Mouse (Mus musculus) heart, embryonic 14.5 days (tissue): ENCODE data around the gene Cst7. TPM values are rescaled to one million over a fixed set of nuclear protein-coding genes. Genes with fewer than 3 reads are reported as not detected.

ENCODE experiments used
- ATAC-seq: fragments of 200-750 bp; cut with Nextera tagmentation; 2 replicates; pipeline ENCODE4 v1.8.0; 2017; ENCODE audit warnings: low read depth, moderate TSS enrichment; ENCODE audit not compliant: insufficient number of reproducible peaks, insufficient read depth, low FRiP score
- H3K27ac ChIP-seq, 2 experiments: fragments of 200-500 bp in 1 of 2; fragments of 300-500 bp in 1 of 2; sonication (generic) in 1 of 2; replicated peaks in 1 of 2; 2 replicates each; pipeline ENCODE4 v1.5.1; 2012 to 2014; ENCODE audit warnings: low read depth in 2 of 2, low read length in 2 of 2, control low read depth in 1 of 2, mild to moderate bottlenecking in 1 of 2, mixed read lengths in 1 of 2; ENCODE audit not compliant: control insufficient read depth in 1 of 2, insufficient read depth in 1 of 2
- H3K27me3 ChIP-seq: fragments of 300-500 bp; sonication (generic); 2 replicates; pipeline ENCODE4 v1.6.1; 2014; ENCODE audit warnings: mild to moderate bottlenecking, low read length, control low read depth; ENCODE audit not compliant: control insufficient read depth, insufficient read depth
- H3K36me3 ChIP-seq: fragments of 300-500 bp; sonication (generic); 2 replicates; pipeline ENCODE4 v1.6.1; 2014; ENCODE audit warnings: mild to moderate bottlenecking, control low read depth, low read length, mixed read lengths; ENCODE audit not compliant: control insufficient read depth, insufficient read depth
- H3K4me1 ChIP-seq, 2 experiments: fragments of 200-500 bp in 1 of 2; fragments of 300-500 bp in 1 of 2; sonication (generic) in 1 of 2; 2 replicates each; pipeline ENCODE4 v1.6.1; 2012 to 2014; ENCODE audit warnings: low read length in 2 of 2, control low read depth in 1 of 2, mixed read lengths in 1 of 2; ENCODE audit not compliant: control insufficient read depth in 2 of 2, insufficient read depth in 2 of 2
- H3K4me2 ChIP-seq: fragments of 300-500 bp; sonication (generic); 2 replicates; pipeline ENCODE4 v1.6.1; 2014; ENCODE audit warnings: mild to moderate bottlenecking, low read length
- H3K4me3 ChIP-seq, 2 experiments: fragments of 200-500 bp in 1 of 2; fragments of 300-500 bp in 1 of 2; sonication (generic) in 1 of 2; 2 replicates each; pipeline ENCODE4 v1.5.1; 2012 to 2014; ENCODE audit warnings: low read length in 2 of 2, mild to moderate bottlenecking in 2 of 2, control low read depth in 1 of 2, low read depth in 1 of 2, moderate library complexity in 1 of 2; ENCODE audit not compliant: control insufficient read depth in 1 of 2, insufficient read depth in 1 of 2
- H3K9ac ChIP-seq: fragments of 300-500 bp; sonication (generic); 2 replicates; pipeline ENCODE4 v1.6.1; 2014; ENCODE audit warnings: mild to moderate bottlenecking, low read length
- H3K9me3 ChIP-seq: fragments of 300-500 bp; sonication (generic); 2 replicates; pipeline ENCODE4 v1.6.1; 2016; ENCODE audit warnings: low read length, control low read depth; ENCODE audit not compliant: control insufficient read depth
- WGBS: fragments of 180-500 bp; shearing (Covaris S2); extraction: QIAGEN DNeasy Blood & Tissue Kit; methylation state at CpG from one replicate; pipeline ENCODE4 v1.1.7; 2014; 5-methylcytosine and 5-hydroxymethylcytosine counted together
- polyA plus RNA-seq: library from polyadenylated mRNA; unstranded; fragments of >200 nt; fragmentation: Nextera tagmentation; extraction: Ambion mirVana; gene quantifications from 2 replicates; pipeline ENCODE4 v1.2.1, GENCODE M21; 2014

Gene Cst7
- polyA plus RNA-seq, 1 experiment from 2014 or later: not detected

DNA sequence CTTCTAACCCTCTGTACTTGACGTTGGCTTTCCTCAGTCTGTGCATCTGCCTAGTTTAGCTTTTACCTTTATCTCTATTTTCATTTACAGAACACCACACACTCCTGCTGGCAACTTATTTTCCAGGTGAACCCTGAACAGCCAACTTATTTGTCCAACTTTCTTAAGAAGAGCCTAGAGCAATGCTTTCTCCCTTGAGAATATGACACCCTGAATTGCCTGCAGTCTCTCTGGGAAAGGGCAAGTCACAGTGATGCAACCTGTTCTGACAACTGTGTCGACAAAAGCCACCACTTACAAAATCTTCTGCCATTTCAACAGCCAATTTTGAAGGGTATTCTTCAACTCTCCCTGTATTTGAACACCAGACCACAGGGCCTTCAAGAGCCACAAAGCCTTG lies 34.6 kb downstream of the Cst7 start:
- Histone ChIP-seq H3K36me3 (no peaks in the 10 kb centered on the region), H3K27ac (no peak overlapping the region), H3K4me1 (peaks cover 3 to 20% of the 10 kb centered on the region in 2 experiments; a peak in 3 of 4 replicates), H3K4me2 (no peak overlapping the region), H3K9ac (no peak overlapping the region), H3K4me3 (no peak overlapping the region), H3K9me3 (no peaks in the 10 kb centered on the region), H3K27me3 (no peaks in the 10 kb centered on the region)
- WGBS: 81% methylated on average over 2 of the region's 2 CpGs
- no peak for ATAC-seq

GRCm38 (mm10) chr2:150607086-150607485 lies 36.9 kb downstream of the Cst7 start:
- Histone ChIP-seq H3K4me2 (peak overlapping the region; percentile 93; the same call in 1 of the 2 replicates), H3K27ac (no peak overlapping the region), H3K36me3 (no peaks in the 10 kb centered on the region), H3K27me3 (no peaks in the 10 kb centered on the region), H3K4me1 (peaks cover 0 to 13% of the 10 kb centered on the region in 2 experiments; a peak in 2 of 4 replicates), H3K9ac (no peak overlapping the region), H3K9me3 (no peaks in the 10 kb centered on the region), H3K4me3 (no peak overlapping the region)
- WGBS: 36% methylated on average over 1 of the region's 1 CpGs
- ATAC-seq: no peak

DNA sequence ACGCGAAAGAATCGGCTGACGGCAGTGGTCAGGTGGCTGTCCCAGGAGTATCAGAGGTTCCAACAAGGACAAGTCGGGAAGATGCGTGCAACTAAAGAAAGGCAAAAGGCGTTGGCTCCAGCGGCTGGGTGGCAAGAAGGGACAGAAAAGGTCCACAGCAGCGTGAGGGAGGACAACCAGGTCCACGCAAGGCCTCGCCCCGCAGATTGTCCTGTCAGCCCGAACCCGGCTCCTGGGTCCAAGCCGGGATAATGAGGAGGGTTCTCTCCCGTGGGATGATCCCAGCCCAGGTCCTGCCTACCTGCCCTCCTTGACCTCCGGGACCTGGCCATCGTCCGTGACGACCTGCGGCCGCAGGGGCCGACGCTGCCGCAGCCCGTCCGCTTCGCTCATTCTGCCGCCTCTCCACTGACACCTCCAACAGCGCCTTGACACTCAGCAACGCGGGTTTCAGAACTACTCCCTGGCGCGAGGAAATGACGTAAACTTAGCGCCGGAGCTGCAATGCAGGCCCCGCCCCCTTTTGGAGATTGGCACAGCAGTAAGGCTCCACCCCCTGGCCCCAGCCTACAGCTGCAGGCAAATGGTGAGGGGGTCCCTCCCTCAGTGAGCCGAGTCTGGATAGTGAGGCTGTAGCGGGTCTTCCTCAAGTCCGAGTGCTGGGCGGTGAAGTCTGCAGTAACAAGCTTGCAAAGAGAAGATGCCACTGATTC lies 38.0 kb downstream of the Cst7 start, which contains the start of gene Apmap:
Gene Apmap (minus strand): TSS at position 481 of the 713 bp plus-strand sequence.
- WGBS: under 1% methylated on average over 42 of the region's 42 CpGs
- Histone ChIP-seq H3K9me3 (no peaks in the 10 kb centered on the region), H3K36me3 (no peaks in the 10 kb centered on the region), H3K27me3 (no peaks in the 10 kb centered on the region), H3K4me1 (peaks cover 0 to 13% of the 10 kb centered on the region in 2 experiments; a peak in 2 of 4 replicates), H3K27ac (peak within 1 kb of the TSS; percentile 42 to 46; a peak in 3 of 4 replicates), H3K9ac (peak within 1 kb of the TSS; percentile 94), H3K4me3 (peak within 1 kb of the TSS; percentile 87 to 94), H3K4me2 (peak within 1 kb of the TSS; percentile 93)
- peak; percentile 97 for ATAC-seq

DNA sequence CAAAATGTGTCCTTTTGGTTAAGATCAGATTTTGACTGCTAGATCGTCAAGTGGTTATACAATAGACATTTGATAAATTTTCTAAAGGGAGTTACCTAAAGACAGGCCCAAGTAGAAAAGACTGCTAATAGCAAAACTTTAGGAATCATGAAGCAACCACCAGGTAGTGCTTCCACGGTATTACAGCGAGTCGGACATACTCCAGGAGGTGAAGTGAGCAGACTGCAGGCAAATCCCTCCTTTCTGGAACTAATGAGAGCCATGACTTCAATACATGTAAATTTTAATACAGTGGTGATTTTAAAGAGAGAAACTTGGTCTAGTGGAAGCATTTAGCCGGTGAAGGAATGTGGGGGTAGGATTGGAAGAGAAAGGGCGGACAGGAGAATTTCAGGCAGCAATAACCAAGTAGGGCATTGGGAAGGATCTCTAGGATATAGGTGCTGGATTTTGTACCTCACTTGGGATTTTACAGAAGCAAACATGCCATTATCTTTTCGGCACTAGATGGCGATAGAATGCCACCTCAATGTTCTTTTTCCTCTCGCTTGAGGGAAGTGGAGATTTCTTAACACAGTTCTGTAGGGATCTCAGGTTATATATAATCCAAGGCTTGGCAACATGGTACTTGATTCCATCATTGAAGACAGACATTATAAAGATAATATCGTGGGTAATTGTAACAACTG lies 38.8 kb downstream of the Cst7 start:
- H3K4me3 ChIP-seq: peak overlapping the region; percentile 87 to 94
- WGBS: under 1% methylated on average over 10 of the region's 10 CpGs
- no peaks in the 10 kb centered on the region for H3K27me3 ChIP-seq
- peak overlapping the region; percentile 94 for H3K9ac ChIP-seq
- H3K4me2 ChIP-seq: peak overlapping the region; percentile 93
- peak overlapping the region in 1 of 2 experiments; percentile 46; a peak in 2 of 4 replicates for H3K27ac ChIP-seq
- peaks cover 0 to 13% of the 10 kb centered on the region in 2 experiments; a peak in 2 of 4 replicates for H3K4me1 ChIP-seq
- ATAC-seq: 0 out of 2 replicates have a peak, but pooled peaks have one; percentile 24
- H3K36me3 ChIP-seq: no peaks in the 10 kb centered on the region
- H3K9me3 ChIP-seq: no peaks in the 10 kb centered on the region

- Histone ChIP-seq H3K27ac (no peak overlapping the region), H3K4me3 (no peak overlapping the region), H3K4me1 (peaks cover 0 to 13% of the 10 kb centered on the region in 2 experiments; a peak in 2 of 4 replicates), H3K36me3 (no peaks in the 10 kb centered on the region), H3K9ac (no peak overlapping the region), H3K9me3 (no peaks in the 10 kb centered on the region), H3K27me3 (no peaks in the 10 kb centered on the region), H3K4me2 (no peak overlapping the region)
- WGBS: 54% methylated on average over 3 of the region's 3 CpGs
- no peak for ATAC-seq
These were observed 39.9 kb downstream of the Cst7 start for GRCm38 (mm10) chr2:150610097-150610496.

GRCm38 (mm10) chr2:150621698-150622097 lies 51.5 kb downstream of the Cst7 start:
- Histone ChIP-seq H3K36me3 (no peaks in the 10 kb centered on the region), H3K9me3 (no peaks in the 10 kb centered on the region), H3K4me1 (no peaks in the 10 kb centered on the region), H3K27me3 (no peaks in the 10 kb centered on the region), H3K4me2 (no peak overlapping the region), H3K9ac (no peak overlapping the region), H3K4me3 (no peak overlapping the region), H3K27ac (no peak overlapping the region)
- WGBS: 52% methylated on average over 3 of the region's 3 CpGs
- ATAC-seq: no peak

GRCm38 (mm10) chr2:150623957-150624356 lies 53.7 kb downstream of the Cst7 start:
- Histone ChIP-seq H3K27me3 (no peaks in the 10 kb centered on the region), H3K36me3 (no peaks in the 10 kb centered on the region), H3K9me3 (no peaks in the 10 kb centered on the region), H3K4me2 (no peak overlapping the region), H3K9ac (no peak overlapping the region), H3K4me3 (no peak overlapping the region), H3K27ac (no peak overlapping the region), H3K4me1 (no peaks in the 10 kb centered on the region)
- WGBS: 79% methylated on average over 3 of the region's 3 CpGs
- ATAC-seq: no peak
